In the genomic region with DNA sequence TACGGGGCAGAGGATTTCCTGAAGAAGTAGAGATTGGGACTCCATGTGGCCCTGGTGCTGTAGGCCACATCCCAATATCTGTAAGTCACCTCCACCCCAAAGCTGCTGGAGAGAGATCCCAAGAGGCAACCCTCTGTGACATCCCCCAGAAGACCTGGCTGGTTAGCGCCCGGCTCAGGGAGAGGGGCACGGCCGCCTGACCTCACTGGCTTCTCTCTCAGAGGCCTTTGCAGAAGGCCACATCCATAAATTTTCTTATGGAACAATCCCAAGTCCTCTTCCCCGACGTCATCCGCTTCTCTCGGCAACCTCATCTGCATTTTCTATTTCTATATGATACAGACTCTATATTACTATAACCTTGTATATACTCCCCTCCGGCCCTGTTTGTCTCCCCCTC, we compare ENCODE assay signal across 21 mouse cellular contexts. TPM values are rescaled to one million over a fixed set of nuclear protein-coding genes. Genes with fewer than 3 reads are reported as not detected.
A peak's percentile ranks its signal among the peaks of the same experiment; 100 is the strongest.
DNase-seq lines count a peak whose midpoint lies in the region; ATAC-seq and TF ChIP-seq lines count a peak whose summit lies in the region.
"Had no signal": no experiment of that assay in that cellular context is flagged by ENCODE, and none has a peak within 500 bp of the region (broad histone marks: within the 10 kb centered on the region; RNA-seq: fewer than 3 reads in every experiment).

No protein-coding gene starts in this region.

- H3K9ac ChIP-seq in hindbrain, embryonic 12.5 days: peak overlapping the region; percentile 1; the same call in 1 of the 2 replicates
- H3K9ac ChIP-seq in intestine, embryonic 15.5 days: no peak overlapping the region
- H3K9ac ChIP-seq: embryonic facial prominence, embryonic 15.5 days; hindbrain, embryonic 14.5 days had no signal

- TF ChIP-seq CTCF in small intestine, adult 2 months (IDR thresholded peaks at IDR 0.05; ENCODE audit: extremely low read depth, insufficient read length, insufficient replicate concordance, low read depth, low read length): no peak

- no peak for TF ChIP-seq POLR2A in small intestine, adult 2 months (IDR thresholded peaks at IDR 0.05; ENCODE audit: low read depth, low read length)

- peaks cover 7% of the 10 kb centered on the region; the same call in 1 of the 2 replicates for H3K27me3 ChIP-seq in hindbrain, embryonic 12.5 days
- peaks cover 28% of the 10 kb centered on the region for H3K27me3 ChIP-seq in hindbrain, embryonic 10.5 days (ENCODE audit: insufficient read depth, poor library complexity, severe bottlenecking)
- peaks cover 11% of the 10 kb centered on the region; the same call in 1 of the 2 replicates for H3K27me3 ChIP-seq in intestine, embryonic 15.5 days (replicated peaks)
- no peaks in the 10 kb centered on the region for H3K27me3 ChIP-seq in small intestine, adult 2 months (ENCODE audit: control insufficient read depth, insufficient read depth, low read length)

- H3K4me3 ChIP-seq in hindbrain, embryonic 12.5 days: no peak overlapping the region
- H3K4me3 ChIP-seq in hindbrain, embryonic 10.5 days: no peak overlapping the region
- no peak overlapping the region for H3K4me3 ChIP-seq in intestine, embryonic 15.5 days (replicated peaks)
- peak overlapping the region; percentile 5; the same call in 1 of the 2 replicates for H3K4me3 ChIP-seq in small intestine, adult 2 months (ENCODE audit: low read depth, low read length)
- H3K4me3 ChIP-seq: embryonic facial prominence, embryonic 15.5 days; erythroblast, embryonic 14.5 days had no signal

- peaks cover 26% of the 10 kb centered on the region for H3K4me1 ChIP-seq in hindbrain, embryonic 12.5 days
- H3K4me1 ChIP-seq in hindbrain, embryonic 10.5 days (replicated peaks): peaks cover 59% of the 10 kb centered on the region
- peaks cover 41% of the 10 kb centered on the region for H3K4me1 ChIP-seq in intestine, embryonic 15.5 days (replicated peaks)
- H3K4me1 ChIP-seq in small intestine, adult 2 months (ENCODE audit: control insufficient read depth, insufficient read depth, insufficient read length, low read length): peaks cover 30% of the 10 kb centered on the region

- no peaks in the 10 kb centered on the region for H3K9me3 ChIP-seq in hindbrain, embryonic 12.5 days (replicated peaks)
- no peaks in the 10 kb centered on the region for H3K9me3 ChIP-seq in hindbrain, embryonic 10.5 days
- no peaks in the 10 kb centered on the region for H3K9me3 ChIP-seq in intestine, embryonic 15.5 days
- H3K9me3 ChIP-seq: embryonic facial prominence, embryonic 15.5 days; forebrain, embryonic 10.5 days; heart, embryonic 10.5 days had no signal

- H3K27ac ChIP-seq in hindbrain, embryonic 12.5 days: no peak overlapping the region
- no peak overlapping the region for H3K27ac ChIP-seq in hindbrain, embryonic 10.5 days
- peak overlapping the region; percentile 28; the same call in 1 of the 2 replicates for H3K27ac ChIP-seq in intestine, embryonic 15.5 days
- H3K27ac ChIP-seq in small intestine, adult 2 months (ENCODE audit: insufficient read depth, low read depth, low read length): peak overlapping the region; percentile 53
- H3K27ac ChIP-seq: embryonic facial prominence, embryonic 15.5 days; forebrain, embryonic 10.5 days; heart, embryonic 10.5 days; hindbrain, embryonic 14.5 days had no signal

- no peak overlapping the region for H3K4me2 ChIP-seq in hindbrain, embryonic 12.5 days (replicated peaks)
- H3K4me2 ChIP-seq in intestine, embryonic 15.5 days (replicated peaks): no peak overlapping the region; the same call in 1 of the 2 replicates
- H3K4me2 ChIP-seq: embryonic facial prominence, embryonic 15.5 days; hindbrain, embryonic 14.5 days had no signal

- H3K36me3 ChIP-seq in hindbrain, embryonic 12.5 days: peaks cover 54% of the 10 kb centered on the region
- H3K36me3 ChIP-seq in hindbrain, embryonic 10.5 days: peaks cover 48% of the 10 kb centered on the region
- 0 out of 2 replicates have a peak, but pooled peaks cover 6% of the 10 kb centered on the region for H3K36me3 ChIP-seq in intestine, embryonic 15.5 days
- H3K36me3 ChIP-seq in small intestine, adult 2 months (ENCODE audit: control insufficient read depth, insufficient read depth, low read length): no peaks in the 10 kb centered on the region

- peak; percentile 65 for DNase-seq in adrenal gland, postnatal 14 days
- DNase-seq in adrenal gland, postnatal 25 days: no peak
- no peak for DNase-seq in hindbrain, embryonic 10.5 days (ENCODE audit: low spot score)
- DNase-seq in embryo, embryonic 11 days: no peak
- DNase-seq: cerebellum, adult 11-12 months; cerebellum, postnatal 10 days; gastrocnemius, postnatal 10 days; heart, adult 18-20 months; heart, postnatal 10 days; heart, postnatal 4 days; kidney, adult 9 months had no signal

- no peak for ATAC-seq in hindbrain, embryonic 12.5 days (ENCODE audit: low FRiP score)
- no peak for ATAC-seq in intestine, embryonic 15.5 days
- ATAC-seq: forebrain, embryonic 16.5 days had no signal

- 87% methylated on average over 10 of the region's 10 CpGs for WGBS in hindbrain, embryonic 12.5 days
- 88% methylated on average over 10 of the region's 10 CpGs for WGBS in hindbrain, embryonic 10.5 days
- WGBS in intestine, embryonic 15.5 days: 82% methylated on average over 10 of the region's 10 CpGs
- WGBS in small intestine, adult 2 months: 71% methylated on average over 10 of the region's 10 CpGs

RNA-seq across cellular contexts. Expression of a gene that starts 2.2 kb away (rescaled TPM):
- total RNA-seq in adrenal gland, postnatal 14 days (2021): 40.0 and 57.6 TPM in 2 replicates
- 51.9 and 63.6 TPM in 2 replicates for total RNA-seq in adrenal gland, postnatal 25 days (2021)
- 123 and 141 TPM in 2 replicates for polyA plus RNA-seq in hindbrain, embryonic 12.5 days (2016; fragmentation: Nextera tagmentation; extraction: Ambion mirVana)
- 101 and 118 TPM in 2 replicates for polyA plus RNA-seq in hindbrain, embryonic 10.5 days (2016; fragmentation: Nextera tagmentation; extraction: Ambion mirVana)
- polyA plus RNA-seq in intestine, embryonic 15.5 days (2015; fragmentation: Nextera tagmentation; extraction: Ambion mirVana): 23.5 and 34.0 TPM in 2 replicates
- polyA plus RNA-seq in small intestine, adult 2 months (2012; rRNA removed): 9.5 and 23.8 TPM in 2 replicates

RNA-seq across cellular contexts. Expression of a gene that starts 5.6 kb away (rescaled TPM):
- 17.6 and 18.1 TPM in 2 replicates for total RNA-seq in adrenal gland, postnatal 14 days (2021)
- 30.4 and 43.7 TPM in 2 replicates for total RNA-seq in adrenal gland, postnatal 25 days (2021)
- not detected in 2 replicates for polyA plus RNA-seq in hindbrain, embryonic 12.5 days (2016; fragmentation: Nextera tagmentation; extraction: Ambion mirVana)
- polyA plus RNA-seq in hindbrain, embryonic 10.5 days (2016; fragmentation: Nextera tagmentation; extraction: Ambion mirVana): not detected in 2 replicates
- not detected in 2 replicates for polyA plus RNA-seq in intestine, embryonic 15.5 days (2015; fragmentation: Nextera tagmentation; extraction: Ambion mirVana)
- polyA plus RNA-seq in small intestine, adult 2 months (2012; rRNA removed): 3.0 TPM in 1 of 2 replicates, not detected in the other
- polyA plus RNA-seq: embryonic facial prominence, embryonic 15.5 days; forebrain, embryonic 10.5 days; forebrain, embryonic 16.5 days; heart, embryonic 10.5 days; heart, embryonic 14.5 days; hindbrain, embryonic 14.5 days had no signal

RNA-seq across cellular contexts. Expression of a gene that starts 17.6 kb away (rescaled TPM):
- total RNA-seq in adrenal gland, postnatal 14 days (2021): 1,539 and 1,562 TPM in 2 replicates
- total RNA-seq in adrenal gland, postnatal 25 days (2021): 639 and 861 TPM in 2 replicates
- polyA plus RNA-seq in hindbrain, embryonic 12.5 days (2016; fragmentation: Nextera tagmentation; extraction: Ambion mirVana): 0.69 and 0.92 TPM in 2 replicates
- 0.54 and 0.78 TPM in 2 replicates for polyA plus RNA-seq in hindbrain, embryonic 10.5 days (2016; fragmentation: Nextera tagmentation; extraction: Ambion mirVana)
- polyA plus RNA-seq in intestine, embryonic 15.5 days (2015; fragmentation: Nextera tagmentation; extraction: Ambion mirVana): 11.6 and 15.5 TPM in 2 replicates
- 246 and 260 TPM in 2 replicates for polyA plus RNA-seq in small intestine, adult 2 months (2012; rRNA removed)

RNA-seq across cellular contexts. Expression of a gene that starts 25.7 kb away (rescaled TPM):
- total RNA-seq in adrenal gland, postnatal 14 days (2021): 177 and 199 TPM in 2 replicates
- 217 and 256 TPM in 2 replicates for total RNA-seq in adrenal gland, postnatal 25 days (2021)
- polyA plus RNA-seq in hindbrain, embryonic 12.5 days (2016; fragmentation: Nextera tagmentation; extraction: Ambion mirVana): 152 and 156 TPM in 2 replicates
- polyA plus RNA-seq in hindbrain, embryonic 10.5 days (2016; fragmentation: Nextera tagmentation; extraction: Ambion mirVana): 152 and 174 TPM in 2 replicates
- 187 and 218 TPM in 2 replicates for polyA plus RNA-seq in intestine, embryonic 15.5 days (2015; fragmentation: Nextera tagmentation; extraction: Ambion mirVana)
- 301 and 397 TPM in 2 replicates for polyA plus RNA-seq in small intestine, adult 2 months (2012; rRNA removed)

RNA-seq across cellular contexts. Expression of a gene that starts 29.5 kb away (rescaled TPM):
- total RNA-seq in adrenal gland, postnatal 14 days (2021): 0.70 and 0.75 TPM in 2 replicates
- 0.33 and 0.49 TPM in 2 replicates for total RNA-seq in adrenal gland, postnatal 25 days (2021)
- polyA plus RNA-seq in hindbrain, embryonic 12.5 days (2016; fragmentation: Nextera tagmentation; extraction: Ambion mirVana): 48.6 and 61.6 TPM in 2 replicates
- polyA plus RNA-seq in hindbrain, embryonic 10.5 days (2016; fragmentation: Nextera tagmentation; extraction: Ambion mirVana): 12.6 and 29.0 TPM in 2 replicates
- 2.2 and 2.4 TPM in 2 replicates for polyA plus RNA-seq in intestine, embryonic 15.5 days (2015; fragmentation: Nextera tagmentation; extraction: Ambion mirVana)
- polyA plus RNA-seq in small intestine, adult 2 months (2012; rRNA removed): 0.30 and 0.70 TPM in 2 replicates
- polyA plus RNA-seq: erythroblast, embryonic 14.5 days had no signal

Comparison
In these comparisons a context has a peak if more than half of its experiments do, and no peak if none do; other contexts are left out.
1. H3K27ac ChIP-seq: peak in intestine, embryonic 15.5 days (single experiment) and small intestine, adult 2 months (single experiment); none in hindbrain, embryonic 12.5 days (single experiment) and hindbrain, embryonic 10.5 days (single experiment).
2. RNA of a gene that starts 17.6 kb away (polyA plus RNA-seq): 246 to 260 TPM in small intestine, adult 2 months; 11.6 to 15.5 TPM in intestine, embryonic 15.5 days, 0.69 to 0.92 TPM in hindbrain, embryonic 12.5 days and 0.54 to 0.78 TPM in hindbrain, embryonic 10.5 days; every median in the first group is over 10 times any median in the second.